Mouse (Mus musculus) ES-CJ7 (cell line): ENCODE data around the gene Trim38.
"Not testable (repeated sequence)": the region's sequence is repeated elsewhere in the genome, so short reads cannot be mapped to it uniquely, and the experiment has no call there.

Source experiments
- DNase-seq: peaks from one replicate; pipeline ENCODE4 v3.0.0; 2011; ENCODE audit warnings: low read depth, low spot score

The Trim38 gene

GRCm38 (mm10) chr13:23769613-23770012 lies at the start of gene Trim38:
TSS of gene Trim38 (plus strand) at chr13:23769913.
- DNase-seq = not testable (repeated sequence)

GRCm38 (mm10) chr13:23724239-23724638 lies 45.5 kb upstream of the Trim38 start:
- no peak for DNase-seq

DNA sequence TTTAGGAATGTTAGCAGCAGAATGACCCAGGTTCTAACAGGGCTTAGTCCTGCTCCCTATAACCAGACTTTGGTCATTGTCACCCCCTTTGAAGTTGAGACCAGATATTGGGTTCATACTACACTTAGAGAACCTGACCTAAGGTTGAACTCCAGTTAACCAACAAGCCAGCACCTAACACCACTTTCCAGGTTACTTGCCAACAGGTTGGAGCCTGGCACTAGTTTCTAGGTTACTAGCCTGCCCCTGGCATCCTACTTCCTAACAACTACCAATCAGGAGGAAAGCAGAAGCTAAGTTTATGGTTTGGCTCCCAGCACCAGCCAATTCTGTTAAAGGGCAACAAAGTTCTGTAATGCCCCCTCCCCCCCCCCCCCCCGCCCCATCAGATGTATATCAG lies 44.5 kb upstream of the Trim38 start:
- DNase-seq = no peak

GRCm38 (mm10) chr13:23728472-23729191 lies 41.1 kb upstream of the Trim38 start:
- no peak for DNase-seq

DNA sequence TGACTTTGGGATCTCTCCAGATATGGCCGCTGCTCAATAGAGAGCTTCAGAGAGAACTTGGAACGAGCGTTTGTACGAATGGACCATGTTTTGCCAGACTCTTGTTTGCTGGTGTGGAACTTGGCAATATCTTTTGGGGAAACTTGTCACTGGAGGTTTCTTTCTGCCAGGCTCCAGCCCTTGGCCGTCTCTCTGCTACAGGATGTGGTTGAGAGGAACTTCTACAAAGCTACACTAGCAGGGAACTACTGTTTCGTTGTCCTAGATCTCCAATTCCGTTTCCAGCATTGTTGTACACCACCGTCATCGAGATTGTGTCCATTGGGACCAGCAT lies 40.6 kb upstream of the Trim38 start:
- no peak for DNase-seq

DNA sequence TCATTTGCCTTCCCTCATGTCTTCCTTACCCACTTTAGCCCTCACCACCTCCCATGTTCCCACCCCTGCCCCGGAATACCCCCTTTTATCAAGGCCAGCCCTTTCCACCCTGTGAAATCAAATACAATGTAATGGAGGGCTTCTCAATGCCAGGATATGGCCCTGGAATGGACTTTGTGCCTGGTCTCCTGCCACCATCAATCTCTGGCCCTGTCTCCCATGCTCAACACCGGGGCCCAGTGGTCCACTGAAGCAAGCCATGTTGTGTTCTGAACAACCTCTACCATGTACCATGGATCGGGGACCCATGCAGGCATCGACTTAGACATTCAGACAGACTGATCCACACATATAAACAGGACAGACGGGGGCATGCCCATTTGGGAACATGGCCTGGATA lies 40.0 kb upstream of the Trim38 start:
- DNase-seq = no peak

DNA sequence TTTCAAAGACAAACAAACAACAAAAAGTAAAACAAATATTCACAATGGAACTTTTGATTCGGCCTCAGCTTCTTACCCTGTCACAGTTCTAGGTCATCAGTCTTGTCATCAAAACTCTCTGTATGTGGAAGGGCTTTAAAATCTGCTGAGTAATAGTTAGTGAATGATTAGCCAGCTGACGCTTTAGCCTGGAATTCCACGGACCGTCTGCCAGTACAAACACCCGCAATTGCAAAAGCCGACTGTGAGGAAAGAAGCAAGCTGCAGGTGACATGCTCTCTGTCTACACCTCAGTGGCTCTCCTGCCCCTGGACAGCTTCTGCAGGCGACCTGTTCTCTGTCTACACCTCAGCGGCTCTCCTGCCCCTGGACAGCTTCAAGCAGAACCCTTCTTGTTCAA lies 39.2 kb upstream of the Trim38 start:
- no peak for DNase-seq

- DNase-seq = peak; percentile 49
These were observed 37.4 kb upstream of the Trim38 start for GRCm38 (mm10) chr13:23732156-23732804.

DNA sequence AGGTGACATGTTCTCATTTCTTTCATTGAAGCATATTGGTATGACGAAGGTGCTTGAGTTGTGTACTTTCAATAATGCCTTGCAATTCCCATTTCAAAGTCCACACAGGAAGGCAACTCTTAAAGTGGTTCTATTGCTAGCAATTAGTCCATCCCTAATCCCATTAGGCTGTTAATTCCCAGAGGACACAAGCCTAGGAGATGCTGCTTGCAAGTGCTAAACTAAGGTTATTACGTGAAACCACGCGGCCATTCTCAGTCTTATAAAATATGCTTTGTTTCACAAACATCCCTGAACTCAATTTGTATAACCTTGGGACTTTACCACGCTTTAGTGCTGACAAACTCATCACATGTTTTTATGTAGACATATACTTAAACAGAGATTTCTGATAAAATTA lies 32.6 kb upstream of the Trim38 start:
- no peak for DNase-seq

GRCm38 (mm10) chr13:23738041-23738440 lies 31.7 kb upstream of the Trim38 start:
- DNase-seq = no peak

- DNase-seq = peak; percentile 93
These were observed 31.0 kb upstream of the Trim38 start, which contains the start of gene Hist1h1c for GRCm38 (mm10) chr13:23738677-23739068. TSS of gene Hist1h1c (plus strand) at chr13:23738808.

DNA sequence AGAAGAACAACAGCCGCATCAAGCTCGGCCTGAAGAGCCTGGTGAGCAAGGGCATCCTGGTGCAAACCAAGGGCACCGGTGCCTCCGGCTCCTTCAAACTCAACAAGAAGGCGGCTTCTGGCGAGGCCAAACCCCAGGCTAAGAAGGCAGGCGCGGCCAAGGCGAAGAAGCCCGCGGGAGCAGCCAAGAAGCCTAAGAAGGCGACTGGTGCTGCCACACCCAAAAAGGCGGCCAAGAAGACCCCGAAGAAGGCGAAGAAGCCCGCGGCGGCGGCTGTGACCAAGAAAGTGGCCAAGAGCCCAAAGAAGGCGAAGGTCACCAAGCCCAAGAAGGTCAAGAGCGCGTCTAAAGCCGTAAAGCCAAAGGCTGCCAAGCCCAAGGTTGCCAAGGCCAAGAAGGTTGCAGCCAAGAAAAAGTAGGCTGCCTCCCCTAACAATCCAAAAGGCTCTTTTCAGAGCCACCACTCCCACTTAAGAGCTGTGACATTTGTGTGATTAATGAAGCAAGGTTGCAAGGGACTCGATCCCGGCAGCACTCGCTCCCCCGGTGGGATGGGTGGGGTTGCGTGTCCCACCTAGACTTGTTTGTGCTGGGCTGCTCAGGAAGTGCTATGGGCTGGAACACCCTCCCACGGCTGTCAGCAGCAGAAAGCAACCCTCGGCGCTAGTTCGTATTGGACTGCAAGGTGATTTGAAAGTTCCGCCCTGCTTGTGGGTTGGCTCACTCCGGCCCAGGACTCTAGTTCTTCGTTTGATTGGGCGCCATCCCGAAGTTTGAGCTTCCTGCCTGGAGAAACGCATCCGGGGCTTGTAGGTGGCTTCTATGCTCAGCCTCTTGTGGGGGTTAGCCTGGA lies 30.4 kb upstream of the Trim38 start:
- DNase-seq = peak; percentile 97

DNA sequence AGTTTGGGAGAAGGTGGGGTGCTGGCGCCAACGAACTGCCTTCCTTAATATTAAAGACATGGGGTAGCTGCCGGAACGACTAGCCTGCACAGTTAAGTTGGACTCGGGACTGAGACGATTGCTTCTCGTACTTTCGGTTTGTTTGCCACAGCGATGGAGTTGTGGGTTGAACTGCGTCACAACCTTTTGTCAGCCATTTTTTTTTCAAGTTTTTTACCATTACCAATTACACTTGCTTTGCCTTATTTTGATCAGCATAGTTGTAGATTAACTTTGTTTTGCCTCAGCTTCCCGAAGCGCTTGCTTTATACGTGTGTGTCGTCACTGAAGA lies 29.8 kb upstream of the Trim38 start:
- DNase-seq = no peak

- DNase-seq = peak; percentile 38
These were observed 29.4 kb upstream of the Trim38 start for GRCm38 (mm10) chr13:23740256-23740840.

GRCm38 (mm10) chr13:23740910-23741309 lies 28.8 kb upstream of the Trim38 start:
- no peak for DNase-seq

GRCm38 (mm10) chr13:23742007-23742406 lies 27.7 kb upstream of the Trim38 start:
- DNase-seq = peak; percentile 96

GRCm38 (mm10) chr13:23743215-23743614 lies 26.5 kb upstream of the Trim38 start:
- DNase-seq = peak; percentile 40

DNA sequence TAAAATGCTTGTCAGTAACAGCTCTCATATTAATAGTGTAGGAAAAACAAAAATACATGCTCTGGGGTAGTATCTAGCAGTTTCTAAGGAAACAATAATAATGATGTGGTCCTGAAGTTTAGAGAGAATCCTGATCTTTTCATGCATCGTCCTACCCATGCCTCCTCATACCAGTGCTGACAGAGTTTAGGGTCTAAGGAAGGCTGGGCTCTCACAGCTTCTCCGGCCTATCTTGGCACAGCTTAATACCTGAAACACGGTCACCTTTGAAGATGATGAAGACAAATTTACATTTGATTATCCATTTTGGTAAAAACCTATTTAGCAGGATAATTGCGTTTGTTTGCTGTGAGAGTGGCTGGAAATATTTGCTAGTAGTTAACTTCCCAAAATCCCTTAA lies 25.8 kb upstream of the Trim38 start:
- DNase-seq = peak; percentile 63

- DNase-seq = peak; percentile 77
These were observed 25.0 kb upstream of the Trim38 start for GRCm38 (mm10) chr13:23744421-23745380.

- DNase-seq = peak; percentile 96
These were observed 24.1 kb upstream of the Trim38 start, which contains the start of gene Hist1h3c for GRCm38 (mm10) chr13:23745381-23746161. TSS of gene Hist1h3c (minus strand) at chr13:23745602.
